In genomic region chr10:127310523-127311475, GRCm38 (mm10) we compare ENCODE assay signal across 1 mouse cellular context.
TF ChIP-seq lines count a peak whose summit lies in the region.

No protein-coding gene starts in this region.

TF ChIP-seq in MEL, 35 proteins besides CTCF, POLR2A, EP300 and RAD21 (continued from another document):
- TF ChIP-seq NRF1 (IDR thresholded peaks at IDR 0.05; ENCODE audit: insufficient read depth, low read depth, low read length, poor library complexity, severe bottlenecking), result no peak
- peak; percentile 72 for TF ChIP-seq MXI1 (IDR thresholded peaks at IDR 0.05; ENCODE audit: low read depth, low read length)
- no peak for TF ChIP-seq SMC3 (IDR thresholded peaks at IDR 0.05; ENCODE audit: low read depth, low read length)
- no peak for TF ChIP-seq MAZ (IDR thresholded peaks at IDR 0.05; ENCODE audit: low read depth, low read length)
- TF ChIP-seq ZMIZ1 (IDR thresholded peaks at IDR 0.05; ENCODE audit: low read depth, low read length), result no peak
- no peak for TF ChIP-seq ZKSCAN1 (IDR thresholded peaks at IDR 0.05; ENCODE audit: low read depth, low read length)
- no peak for TF ChIP-seq ETS1 (IDR thresholded peaks at IDR 0.05; ENCODE audit: low read depth, low read length)
- no peak for TF ChIP-seq CHD2 (IDR thresholded peaks at IDR 0.05; ENCODE audit: low read length)
- TF ChIP-seq MYC (IDR thresholded peaks at IDR 0.05; ENCODE audit: low read depth, low read length), result 0 out of 2 replicates have a peak, but pooled peaks have one; percentile 14
- no peak for TF ChIP-seq KAT2A (conservative IDR thresholded peaks at IDR 0.05; ENCODE audit: low read depth, low read length)
- TF ChIP-seq NELFE (IDR thresholded peaks at IDR 0.05; ENCODE audit: low read depth, low read length), result no peak
- no peak for TF ChIP-seq RCOR1 (IDR thresholded peaks at IDR 0.05; ENCODE audit: low read depth, low read length)
- TF ChIP-seq MEF2A (IDR thresholded peaks at IDR 0.05; ENCODE audit: extremely low read depth, insufficient replicate concordance, low read depth, low read length, poor library complexity, severe bottlenecking), result no peak
- 0 out of 2 replicates have a peak, but pooled peaks have one; percentile 89 for TF ChIP-seq CHD1 (IDR thresholded peaks at IDR 0.05; ENCODE audit: low read depth, low read length)
- no peak; the same call in 1 of the 2 replicates for TF ChIP-seq HCFC1 (IDR thresholded peaks at IDR 0.05; ENCODE audit: low read depth, low read length)
- TF ChIP-seq POLR2AphosphoS5 (IDR thresholded peaks at IDR 0.05; ENCODE audit: borderline replicate concordance, low read depth, low read length), result no peak
- TF ChIP-seq MYB (IDR thresholded peaks at IDR 0.05; ENCODE audit: low read depth, low read length), result no peak
- no peak for TF ChIP-seq ZNF384 (IDR thresholded peaks at IDR 0.05; ENCODE audit: low read depth, low read length)
- TF ChIP-seq GABPA (IDR thresholded peaks at IDR 0.05; ENCODE audit: low read depth, low read length), result no peak
- no peak for TF ChIP-seq BHLHE40 (IDR thresholded peaks at IDR 0.05; ENCODE audit: borderline replicate concordance, low read depth, low read length)
- no peak for TF ChIP-seq GATA1 (IDR thresholded peaks at IDR 0.05; ENCODE audit: low read depth, low read length)
- TF ChIP-seq MAX (IDR thresholded peaks at IDR 0.05; ENCODE audit: low read length), result peak; percentile 57; the same call in 1 of the 2 replicates
- TF ChIP-seq TAL1 (IDR thresholded peaks at IDR 0.05; ENCODE audit: low read length), result peak; percentile 46
- TF ChIP-seq TCF12 (IDR thresholded peaks at IDR 0.05; ENCODE audit: low read depth, low read length), result no peak
- TF ChIP-seq SIN3A (IDR thresholded peaks at IDR 0.05; ENCODE audit: low read length), result no peak; the same call in 1 of the 2 replicates
- no peak for TF ChIP-seq JUND (IDR thresholded peaks at IDR 0.05; ENCODE audit: low read depth, low read length)
- no peak for TF ChIP-seq UBTF (IDR thresholded peaks at IDR 0.05; ENCODE audit: borderline replicate concordance, insufficient read depth, low read depth, low read length)
- no peak for TF ChIP-seq USF2 (IDR thresholded peaks at IDR 0.05; ENCODE audit: borderline replicate concordance in 1 of 2, insufficient read depth in 1 of 2, low read depth in 1 of 2, low read length in 2 of 2)
TF ChIP-seq in MEL: peak in this region for 5.
